Mouse (Mus musculus): ENCODE results near the gene Ugt1a8. TPM values are rescaled to one million over a fixed set of nuclear protein-coding genes. Genes with fewer than 3 reads are reported as not detected.
A peak's percentile ranks its signal among the peaks of the same experiment; 100 is the strongest.
"Not testable (repeated sequence)": the region's sequence is repeated elsewhere in the genome, so short reads cannot be mapped to it uniquely, and the experiment has no call there.

The Ugt1a8 gene
- under 1 TPM; 0.21 to 0.30 TPM for total RNA-seq (2021)
- long read RNA-seq, experiment 1, partial matches to known transcripts: 0 of 5 reads
- long read RNA-seq, experiment 1, other reads (novel, unspliced or antisense): 5 of 5 reads
- long read RNA-seq, experiment 2: 0 reads

- DNase-seq: no peak
Measured at GRCm38 (mm10) chr1:88087513-88087912, at the start of gene Ugt1a8. Ugt1a8 (plus strand) TSS chr1:88087813.

GRCm38 (mm10) chr1:88043044-88043443, 44.6 kb upstream of the Ugt1a8 start:
- not testable (repeated sequence) for DNase-seq

GRCm38 (mm10) chr1:88044832-88045437, 42.7 kb upstream of the Ugt1a8 start:
- DNase-seq: not testable (repeated sequence)

GRCm38 (mm10) chr1:88047408-88047807, 40.2 kb upstream of the Ugt1a8 start:
- not testable (repeated sequence) for DNase-seq

- no peak for DNase-seq
Measured at GRCm38 (mm10) chr1:88055088-88055487, 32.5 kb upstream of the Ugt1a8 start, which contains the start of gene Ugt1a10. Ugt1a10 (plus strand) TSS chr1:88055388.

DNA sequence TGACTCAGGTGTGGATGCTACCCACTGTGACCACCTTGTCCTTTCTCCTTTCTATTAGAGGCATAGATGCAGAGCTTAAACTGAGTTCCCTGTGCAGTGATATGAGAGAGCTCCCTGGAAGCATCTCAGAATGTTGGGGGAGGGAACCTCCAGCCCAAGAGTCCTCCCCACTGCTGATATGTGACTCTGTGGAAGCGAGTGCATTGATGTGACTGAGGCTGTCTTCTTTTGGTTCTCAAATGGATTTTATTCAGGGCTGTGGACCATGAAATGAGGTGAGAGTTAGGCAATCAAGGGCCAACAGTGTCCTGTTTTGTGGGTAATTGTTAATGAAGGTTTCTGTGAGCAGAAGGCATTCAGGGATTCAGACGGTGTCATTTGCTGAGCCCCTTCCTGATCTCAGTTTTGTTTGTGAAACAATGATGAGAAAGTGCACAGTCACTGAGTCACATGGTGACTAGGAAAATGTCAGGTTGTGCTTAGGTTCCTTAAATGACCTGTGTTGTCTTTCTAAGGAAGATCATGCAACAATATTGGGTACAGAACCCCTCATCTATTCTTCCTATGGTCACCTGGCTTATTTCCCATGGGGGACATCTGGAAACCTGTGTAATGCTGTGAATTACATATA, 21.0 kb upstream of the Ugt1a8 start:
- not testable (repeated sequence) for DNase-seq

DNA sequence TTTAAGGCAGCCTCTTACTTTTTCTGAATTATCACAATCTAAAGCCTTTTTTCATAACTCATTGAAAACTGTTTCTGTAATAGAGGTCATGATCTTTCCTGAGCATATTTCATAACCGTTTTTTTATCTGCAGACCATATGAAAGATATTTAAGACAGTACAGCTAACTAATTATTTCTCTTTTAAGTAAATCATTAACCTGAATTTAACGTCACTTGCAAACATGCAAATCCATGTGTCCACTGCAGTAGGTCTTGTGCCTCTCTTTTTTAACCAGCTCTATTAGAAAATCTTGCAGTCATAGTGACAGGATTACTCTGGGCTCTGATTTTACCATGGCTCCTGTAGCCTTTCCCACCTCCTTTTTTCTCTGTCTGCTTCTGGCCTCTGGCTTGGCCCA, 17.1 kb upstream of the Ugt1a8 start, which contains the start of gene Ugt1a9:
Ugt1a9 (plus strand) TSS at position 306 of the 400 bp plus-strand sequence.
- DNase-seq: no peak

- no peak for DNase-seq
Measured at GRCm38 (mm10) chr1:88070902-88071301, 16.7 kb upstream of the Ugt1a8 start.

DNA sequence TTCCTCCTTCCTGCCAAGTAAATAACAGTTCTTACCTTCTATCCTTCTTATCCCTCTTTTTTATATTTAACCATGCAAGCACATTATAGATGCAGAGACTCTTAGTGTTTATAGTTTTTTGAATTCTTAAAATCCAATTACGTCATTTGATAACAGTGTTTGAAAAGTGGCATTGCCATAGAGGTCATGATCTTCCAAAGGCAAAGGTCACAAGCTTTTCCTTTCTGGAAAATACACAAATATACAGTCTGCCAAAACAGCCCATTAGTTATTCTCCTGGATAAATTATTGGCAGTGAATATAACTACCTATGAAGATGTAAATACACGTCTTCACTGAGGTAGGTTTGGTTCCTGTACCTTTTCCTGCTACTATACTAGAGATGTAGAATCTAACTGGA, 13.1 kb upstream of the Ugt1a8 start:
- no peak for DNase-seq

- DNase-seq: no peak
Measured at GRCm38 (mm10) chr1:88077128-88077527, 10.5 kb upstream of the Ugt1a8 start.

GRCm38 (mm10) chr1:88081670-88082069, 5.9 kb upstream of the Ugt1a8 start:
- DNase-seq: no peak

GRCm38 (mm10) chr1:88086125-88086524, 1.5 kb upstream of the Ugt1a8 start:
- no peak for DNase-seq

GRCm38 (mm10) chr1:88092341-88092740, 4.7 kb downstream of the Ugt1a8 start:
- DNase-seq: no peak

- not testable (repeated sequence) for DNase-seq
Measured at GRCm38 (mm10) chr1:88094270-88094676, 6.7 kb downstream of the Ugt1a8 start.

- DNase-seq: peak; percentile 19
Measured at GRCm38 (mm10) chr1:88094941-88095492, 7.4 kb downstream of the Ugt1a8 start, which contains the start of gene Ugt1a7c. Ugt1a7c (plus strand) TSS chr1:88095062.

- peak; percentile 7 for DNase-seq
Measured at GRCm38 (mm10) chr1:88098546-88098945, 10.9 kb downstream of the Ugt1a8 start.

DNA sequence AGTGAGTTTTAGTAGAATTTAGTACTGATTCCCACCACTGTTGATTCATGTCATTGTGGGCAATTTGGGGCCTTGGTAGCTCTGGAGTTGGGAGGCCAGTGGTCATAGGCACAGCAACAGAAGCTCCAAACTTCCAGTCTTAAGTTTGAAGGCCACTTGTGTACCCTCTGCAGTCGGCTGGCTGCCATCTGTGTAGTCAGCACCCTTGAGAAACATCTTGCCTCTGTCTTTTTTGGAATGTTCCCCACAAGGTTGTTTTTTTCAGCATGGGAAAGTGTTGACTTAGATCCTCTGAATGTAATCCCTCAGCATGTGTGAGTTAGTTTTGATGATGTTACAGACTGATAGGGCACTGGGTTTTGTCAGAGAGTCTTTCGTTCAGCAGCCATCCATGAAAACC, 12.1 kb downstream of the Ugt1a8 start:
- DNase-seq: peak; percentile 53

- peak; percentile 15 for DNase-seq
Measured at GRCm38 (mm10) chr1:88103019-88103418, 15.4 kb downstream of the Ugt1a8 start, which contains the start of gene Ugt1a6b. Ugt1a6b (plus strand) TSS chr1:88103252.

DNA sequence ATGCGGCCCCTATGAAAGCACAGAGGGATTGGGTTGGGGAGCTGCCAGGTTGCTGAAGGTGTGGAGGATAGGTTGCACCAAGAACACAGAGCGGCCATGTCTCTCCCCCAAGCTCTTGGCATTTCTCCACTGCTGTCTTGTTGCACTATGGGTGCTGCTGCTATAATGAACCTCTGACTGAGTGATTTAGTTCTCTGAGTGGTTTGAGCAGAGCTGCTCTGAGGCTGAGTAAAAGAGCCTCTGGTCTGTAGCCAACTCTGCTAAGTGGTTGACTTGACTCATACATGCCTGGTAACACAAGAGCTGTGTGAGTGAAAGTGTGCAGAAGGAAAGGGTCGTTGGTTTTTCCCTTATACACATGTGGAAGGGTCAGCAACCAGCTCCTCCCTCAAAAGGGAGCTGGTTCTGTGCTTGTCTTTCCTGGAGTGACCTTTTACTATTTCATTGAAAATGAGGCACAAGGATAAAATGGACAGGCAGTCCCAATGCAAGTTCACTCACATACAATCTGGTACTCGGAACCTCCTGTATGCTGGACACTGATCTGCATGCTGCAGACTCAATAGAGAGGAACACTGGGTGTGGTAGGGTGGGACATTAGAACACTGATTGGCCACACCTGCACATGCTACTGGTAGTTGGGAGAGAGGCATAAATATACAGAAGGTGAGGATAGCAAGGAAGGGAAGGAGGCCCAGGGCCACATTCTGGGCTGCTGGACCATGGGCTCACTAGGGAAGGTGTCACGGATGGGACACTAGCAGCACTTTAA, 16.3 kb downstream of the Ugt1a8 start:
- DNase-seq: peak; percentile 8

- peak; percentile 8 for DNase-seq
Measured at GRCm38 (mm10) chr1:88104667-88105430, 17.2 kb downstream of the Ugt1a8 start.

DNA sequence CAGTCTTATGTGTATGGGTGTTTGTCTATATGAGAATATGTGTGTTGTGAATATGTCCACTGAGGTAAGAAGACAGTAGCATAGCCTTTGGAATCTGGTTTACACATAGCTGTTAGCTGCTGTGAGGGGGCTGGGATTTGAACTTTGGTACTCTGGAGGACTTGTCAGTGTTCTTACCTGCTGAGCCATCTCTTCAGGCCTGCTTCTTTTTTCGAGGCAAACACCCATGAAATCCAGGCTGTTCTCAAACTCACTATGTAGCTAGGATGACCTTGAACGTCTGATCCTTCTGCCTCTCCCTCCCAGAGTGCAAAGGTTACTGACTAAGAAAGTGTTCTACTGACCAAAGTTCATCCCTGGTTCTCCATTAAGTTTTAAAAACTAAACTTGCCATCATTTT, 18.0 kb downstream of the Ugt1a8 start:
- no peak for DNase-seq

Measured in adrenal gland, postnatal 10 days (tissue).